Mouse (Mus musculus) testis, adult 2 months (tissue): Measurements from ENCODE around the gene 1600012H06Rik. TPM values are rescaled to one million over a fixed set of nuclear protein-coding genes. Genes with fewer than 3 reads are reported as not detected.

ENCODE experiments used
- H3K27ac ChIP-seq: fragments of 200-500 bp; 2 replicates; pipeline ENCODE4 v1.5.1; 2012; ENCODE audit warnings: low read depth, low read length; ENCODE audit not compliant: control insufficient read depth, insufficient read depth
- H3K27me3 ChIP-seq: fragments of 200-500 bp; 2 replicates; pipeline ENCODE4 v1.6.1; 2012; ENCODE audit warnings: mild to moderate bottlenecking, low read length, moderate library complexity; ENCODE audit not compliant: control insufficient read depth, insufficient read depth
- H3K36me3 ChIP-seq: fragments of 200-500 bp; 2 replicates; pipeline ENCODE4 v1.6.1; 2012; ENCODE audit warnings: mild to moderate bottlenecking, low read length; ENCODE audit not compliant: control insufficient read depth, insufficient read depth
- H3K4me1 ChIP-seq: fragments of 200-500 bp; 2 replicates; pipeline ENCODE4 v1.6.1; 2012; ENCODE audit warnings: low read length; ENCODE audit not compliant: control insufficient read depth, insufficient read depth
- H3K4me3 ChIP-seq: fragments of 200-500 bp; 2 replicates; pipeline ENCODE4 v1.5.1; 2012; ENCODE audit warnings: low read depth, mild to moderate bottlenecking, low read length, moderate library complexity, mixed read lengths; ENCODE audit not compliant: control insufficient read depth
- CTCF ChIP-seq: fragments of 200-500 bp; IDR thresholded peaks from 2 replicates; pipeline ENCODE4 v1.5.1; 2012; ENCODE audit warnings: low read depth, mild to moderate bottlenecking, inconsistent platforms, low read length, moderate library complexity; ENCODE audit not compliant: control insufficient read depth, insufficient read depth, insufficient replicate concordance
- POLR2A ChIP-seq: fragments of 200-500 bp; IDR thresholded peaks from 2 replicates; pipeline ENCODE4 v1.6.1; 2012; ENCODE audit warnings: low read depth, mild to moderate bottlenecking, inconsistent platforms, low read length, moderate library complexity; ENCODE audit not compliant: control insufficient read depth
- polyA plus RNA-seq: library from polyadenylated mRNA; depleted of rRNA; stranded (reverse); fragments of >200 nt; gene quantifications from 2 replicates; pipeline ENCODE4 v1.2.3, GENCODE M21; 2012

1600012H06Rik gene
- polyA plus RNA-seq, 1 experiment, result 13.8 TPM

DNA sequence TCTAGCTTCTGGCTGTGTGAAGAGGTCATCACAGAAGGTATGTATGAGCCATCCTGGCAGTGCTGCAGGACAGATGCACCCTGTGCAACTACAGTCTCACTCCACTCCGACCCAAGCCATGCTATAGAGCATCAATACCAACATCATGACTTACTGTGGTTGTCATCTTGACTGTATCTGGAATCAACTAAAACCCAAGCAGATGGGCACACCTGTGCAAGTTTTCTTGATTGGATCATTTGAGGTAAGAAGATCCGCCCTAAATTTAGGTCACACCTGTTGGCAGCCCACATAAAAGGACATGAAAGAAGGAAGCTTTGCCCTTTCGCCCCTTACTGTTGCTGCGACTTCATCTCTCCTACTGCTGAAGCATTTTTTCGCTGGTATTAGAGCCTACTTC lies 33.7 kb upstream of the 1600012H06Rik start:
- H3K36me3 ChIP-seq, result no peaks in the 10 kb centered on the region; the same call in 1 of the 2 replicates
- H3K27me3 ChIP-seq, result no peaks in the 10 kb centered on the region
- no peak overlapping the region for H3K4me3 ChIP-seq
- no peak for TF ChIP-seq POLR2A
- TF ChIP-seq CTCF, result no peak
- no peaks in the 10 kb centered on the region for H3K4me1 ChIP-seq
- H3K27ac ChIP-seq, result no peak overlapping the region

DNA sequence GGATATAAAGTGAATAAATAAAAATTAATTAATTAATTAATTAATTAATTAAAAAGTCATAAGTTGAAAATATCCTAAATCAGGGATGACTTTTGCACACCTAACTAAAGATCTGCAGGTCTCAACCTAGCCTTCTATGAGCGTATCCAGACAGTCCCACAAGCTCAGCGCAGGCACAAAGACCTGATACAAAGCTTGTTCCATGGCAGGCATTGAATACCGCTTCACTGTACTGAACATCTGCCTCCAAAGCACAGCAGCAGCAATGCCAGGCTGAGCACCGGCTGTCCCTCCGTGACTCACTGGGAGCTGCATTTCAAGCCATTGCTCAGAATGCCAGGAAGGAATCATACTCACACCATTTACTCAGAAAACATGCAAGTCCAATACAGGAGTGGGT lies 32.2 kb upstream of the 1600012H06Rik start:
- Histone ChIP-seq H3K27me3 (no peaks in the 10 kb centered on the region), H3K4me1 (no peaks in the 10 kb centered on the region), H3K4me3 (no peak overlapping the region), H3K36me3 (no peaks in the 10 kb centered on the region; the same call in 1 of the 2 replicates), H3K27ac (no peak overlapping the region)
- no peak for TF ChIP-seq CTCF
- no peak for TF ChIP-seq POLR2A

- Histone ChIP-seq H3K27ac (no peak overlapping the region), H3K36me3 (no peaks in the 10 kb centered on the region; the same call in 1 of the 2 replicates)
Observed at GRCm38 (mm10) chr17:14912420-14912819, 30.6 kb upstream of the 1600012H06Rik start.

DNA sequence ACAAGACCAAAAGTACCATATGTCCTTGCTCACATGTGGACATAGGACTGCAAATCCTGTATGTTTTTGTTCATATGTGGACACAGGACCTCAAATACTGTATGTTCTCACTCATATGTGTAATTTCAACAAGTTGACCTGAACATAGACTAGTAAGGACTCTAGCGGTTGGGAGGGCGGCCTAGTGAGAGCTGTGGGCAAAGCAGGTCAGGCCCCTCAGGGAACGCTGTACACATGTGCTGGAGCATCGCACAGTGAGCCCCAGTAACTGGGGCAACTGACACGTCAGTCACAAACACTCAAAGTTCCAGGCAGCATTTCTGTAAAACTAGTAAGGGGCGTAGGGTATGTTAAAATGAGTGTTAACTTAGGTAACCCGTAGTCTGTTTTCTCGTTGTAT lies 30.0 kb upstream of the 1600012H06Rik start:
- Histone ChIP-seq H3K4me1 (no peaks in the 10 kb centered on the region), H3K27ac (no peak overlapping the region), H3K4me3 (no peak overlapping the region), H3K27me3 (no peaks in the 10 kb centered on the region), H3K36me3 (no peaks in the 10 kb centered on the region; the same call in 1 of the 2 replicates)
- TF ChIP-seq POLR2A (no peak), CTCF (no peak)

More at GRCm38 (mm10) chr17:14912420-14912819, 30.6 kb upstream of the 1600012H06Rik start:
- H3K4me3 ChIP-seq, result no peak overlapping the region
- H3K4me1 ChIP-seq, result no peaks in the 10 kb centered on the region
- no peaks in the 10 kb centered on the region for H3K27me3 ChIP-seq
- TF ChIP-seq CTCF (peak; percentile 20; the same call in 1 of the 2 replicates), POLR2A (no peak)

GRCm38 (mm10) chr17:14914401-14914800 lies 28.6 kb upstream of the 1600012H06Rik start:
- H3K27me3 ChIP-seq, result no peaks in the 10 kb centered on the region
- peaks cover 4% of the 10 kb centered on the region; the same call in 1 of the 2 replicates for H3K4me1 ChIP-seq
- H3K36me3 ChIP-seq, result no peaks in the 10 kb centered on the region; the same call in 1 of the 2 replicates
- no peak overlapping the region for H3K27ac ChIP-seq
- no peak overlapping the region for H3K4me3 ChIP-seq
- TF ChIP-seq POLR2A (no peak), CTCF (no peak)

GRCm38 (mm10) chr17:14917866-14918265 lies 25.1 kb upstream of the 1600012H06Rik start:
- no peak overlapping the region for H3K4me3 ChIP-seq
- peaks cover 4% of the 10 kb centered on the region; the same call in 1 of the 2 replicates for H3K4me1 ChIP-seq
- H3K27me3 ChIP-seq, result no peaks in the 10 kb centered on the region
- H3K27ac ChIP-seq, result no peak overlapping the region
- no peaks in the 10 kb centered on the region; the same call in 1 of the 2 replicates for H3K36me3 ChIP-seq
- TF ChIP-seq POLR2A (no peak), CTCF (no peak)

GRCm38 (mm10) chr17:14921582-14921981 lies 21.4 kb upstream of the 1600012H06Rik start:
- TF ChIP-seq POLR2A (no peak), CTCF (no peak)
- no peak overlapping the region for H3K4me3 ChIP-seq
- H3K27me3 ChIP-seq, result no peaks in the 10 kb centered on the region
- H3K36me3 ChIP-seq, result no peaks in the 10 kb centered on the region; the same call in 1 of the 2 replicates
- peaks cover 4% of the 10 kb centered on the region; the same call in 1 of the 2 replicates for H3K4me1 ChIP-seq
- H3K27ac ChIP-seq, result no peak overlapping the region
